Mouse (Mus musculus): ENCODE results near the gene Met. TPM values are rescaled to one million over a fixed set of nuclear protein-coding genes. Genes with fewer than 3 reads are reported as not detected.

The Met gene
- total and polyA plus RNA-seq, 3 experiments: 0.76 to 1.4 (median 1.3) TPM

DNA sequence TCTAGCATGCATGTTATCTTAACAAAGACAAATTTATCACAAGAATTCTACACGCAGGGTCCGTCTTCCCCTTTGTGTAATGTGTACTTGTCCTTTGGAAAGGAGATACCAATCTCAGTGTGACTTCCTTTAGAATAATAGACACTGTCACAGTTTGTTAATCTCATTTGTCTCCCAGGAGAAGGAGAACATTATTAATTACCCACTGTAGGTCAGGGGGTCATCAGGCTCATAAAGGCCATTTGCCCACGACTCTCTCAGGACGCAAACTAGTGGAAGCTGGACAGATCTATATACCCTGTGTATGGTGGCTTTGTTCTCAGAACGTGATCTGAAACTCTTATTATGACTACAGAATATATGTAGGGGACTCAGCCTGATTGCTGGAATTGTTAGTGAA, 12.3 kb upstream of the Met start:
- H3K27ac ChIP-seq: no peak overlapping the region
- no peaks in the 10 kb centered on the region for H3K4me1 ChIP-seq (ENCODE audit: control insufficient read depth, insufficient read depth, low read length)
- 49% methylated on average over 5 of the region's 5 CpGs for WGBS
- intact Hi-C loops (cut with DNase I): no loop called here
- H3K79me2 ChIP-seq (replicated peaks; ENCODE audit: control insufficient read depth, insufficient read depth, low read length): no peaks in the 10 kb centered on the region
- H3K9ac ChIP-seq (ENCODE audit: low read depth, low read length): no peak overlapping the region
- TF ChIP-seq POLR2A (IDR thresholded peaks at IDR 0.05; ENCODE audit: insufficient read depth, low read depth, low read length): no peak
- TF ChIP-seq CTCF (IDR thresholded peaks at IDR 0.05): no peak
- TF ChIP-seq EP300 (IDR thresholded peaks at IDR 0.05; ENCODE audit: insufficient read depth, low read depth, low read length): no peak
- DNase-seq: no peak
- H3K27me3 ChIP-seq (ENCODE audit: control insufficient read depth, insufficient read depth, low read length): no peaks in the 10 kb centered on the region
- H3K4me3 ChIP-seq: no peak overlapping the region
- H3K36me3 ChIP-seq (ENCODE audit: control insufficient read depth, insufficient read depth, low read length): no peaks in the 10 kb centered on the region

- intact Hi-C loops (cut with DNase I): no loop called here
- WGBS: 94% methylated on average over 1 of the region's 1 CpGs
Observed at GRCm38 (mm10) chr6:17455116-17455515, 8.5 kb upstream of the Met start.

DNA sequence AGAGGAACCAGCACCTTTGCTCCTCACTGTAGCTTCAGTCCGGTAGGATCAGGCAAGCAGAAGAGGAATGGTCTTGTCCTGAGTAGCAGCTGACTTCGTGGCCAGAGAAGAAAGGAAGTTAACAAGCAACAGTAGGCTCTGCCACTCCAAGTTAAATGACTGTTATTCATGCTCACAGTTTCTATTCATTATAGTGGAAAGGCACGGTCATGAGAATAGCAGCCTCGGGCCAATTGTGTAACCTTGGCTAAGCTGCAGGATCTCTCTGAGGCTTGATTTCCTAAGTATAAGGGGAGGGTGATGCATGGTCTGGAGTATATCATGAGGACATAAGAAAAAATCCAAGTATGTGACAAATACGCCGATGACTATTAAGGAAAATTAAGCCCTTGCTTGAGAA, 4.0 kb upstream of the Met start:
- no peak overlapping the region for H3K27ac ChIP-seq
- intact Hi-C loops (cut with DNase I): no loop called here
- H3K27me3 ChIP-seq (ENCODE audit: control insufficient read depth, insufficient read depth, low read length): no peaks in the 10 kb centered on the region
- no peaks in the 10 kb centered on the region for H3K4me1 ChIP-seq (ENCODE audit: control insufficient read depth, insufficient read depth, low read length)
- TF ChIP-seq CTCF (IDR thresholded peaks at IDR 0.05) (no peak), POLR2A (IDR thresholded peaks at IDR 0.05; ENCODE audit: insufficient read depth, low read depth, low read length) (no peak), EP300 (IDR thresholded peaks at IDR 0.05; ENCODE audit: insufficient read depth, low read depth, low read length) (no peak)
- H3K36me3 ChIP-seq (ENCODE audit: control insufficient read depth, insufficient read depth, low read length): no peaks in the 10 kb centered on the region
- H3K4me3 ChIP-seq: no peak overlapping the region
- H3K9ac ChIP-seq (ENCODE audit: low read depth, low read length): no peak overlapping the region
- DNase-seq: no peak
- H3K79me2 ChIP-seq (replicated peaks; ENCODE audit: control insufficient read depth, insufficient read depth, low read length): no peaks in the 10 kb centered on the region
- 74% methylated on average over 6 of the region's 6 CpGs for WGBS

More at GRCm38 (mm10) chr6:17455116-17455515, 8.5 kb upstream of the Met start:
- no peak for TF ChIP-seq POLR2A (IDR thresholded peaks at IDR 0.05; ENCODE audit: insufficient read depth, low read depth, low read length)
- TF ChIP-seq EP300 (IDR thresholded peaks at IDR 0.05; ENCODE audit: insufficient read depth, low read depth, low read length): no peak
- TF ChIP-seq CTCF (IDR thresholded peaks at IDR 0.05): no peak
- Histone ChIP-seq H3K9ac (ENCODE audit: low read depth, low read length) (no peak overlapping the region), H3K4me3 (no peak overlapping the region), H3K79me2 (replicated peaks; ENCODE audit: control insufficient read depth, insufficient read depth, low read length) (no peaks in the 10 kb centered on the region), H3K36me3 (ENCODE audit: control insufficient read depth, insufficient read depth, low read length) (no peaks in the 10 kb centered on the region), H3K4me1 (ENCODE audit: control insufficient read depth, insufficient read depth, low read length) (no peaks in the 10 kb centered on the region), H3K27ac (no peak overlapping the region), H3K27me3 (ENCODE audit: control insufficient read depth, insufficient read depth, low read length) (no peaks in the 10 kb centered on the region)
- DNase-seq: no peak

GRCm38 (mm10) chr6:17461435-17461834, 2.2 kb upstream of the Met start:
- TF ChIP-seq POLR2A (IDR thresholded peaks at IDR 0.05; ENCODE audit: insufficient read depth, low read depth, low read length) (no peak), EP300 (IDR thresholded peaks at IDR 0.05; ENCODE audit: insufficient read depth, low read depth, low read length) (no peak)
- no peaks in the 10 kb centered on the region for H3K36me3 ChIP-seq (ENCODE audit: control insufficient read depth, insufficient read depth, low read length)
- no peaks in the 10 kb centered on the region for H3K27me3 ChIP-seq (ENCODE audit: control insufficient read depth, insufficient read depth, low read length)
- intact Hi-C loops (cut with DNase I): loop anchor here (10.0 kb wide), 1 partner anchor 357 kb away; no protein-coding TSS in a partner anchor
- H3K4me3 ChIP-seq: no peak overlapping the region
- H3K79me2 ChIP-seq (replicated peaks; ENCODE audit: control insufficient read depth, insufficient read depth, low read length): no peaks in the 10 kb centered on the region
- H3K27ac ChIP-seq: no peak overlapping the region
- H3K4me1 ChIP-seq (ENCODE audit: control insufficient read depth, insufficient read depth, low read length): no peaks in the 10 kb centered on the region
- DNase-seq: no peak
- H3K9ac ChIP-seq (ENCODE audit: low read depth, low read length): no peak overlapping the region
- 78% methylated on average over 7 of the region's 7 CpGs for WGBS

GRCm38 (mm10) chr6:17464281-17465025, 853 bp downstream of the Met start:
- no peak for DNase-seq
- TF ChIP-seq EP300 (IDR thresholded peaks at IDR 0.05; ENCODE audit: insufficient read depth, low read depth, low read length): no peak
- no peak for TF ChIP-seq CTCF (IDR thresholded peaks at IDR 0.05)
- no peak for TF ChIP-seq POLR2A (IDR thresholded peaks at IDR 0.05; ENCODE audit: insufficient read depth, low read depth, low read length)
- no peak overlapping the region for H3K27ac ChIP-seq
- H3K36me3 ChIP-seq (ENCODE audit: control insufficient read depth, insufficient read depth, low read length): no peaks in the 10 kb centered on the region
- no peaks in the 10 kb centered on the region for H3K4me1 ChIP-seq (ENCODE audit: control insufficient read depth, insufficient read depth, low read length)
- 20% methylated on average over 15 of the region's 15 CpGs for WGBS
- peak overlapping the region; percentile 56 for H3K4me3 ChIP-seq
- intact Hi-C loops (cut with DNase I): loop anchor here (10.0 kb wide), 1 partner anchor 360 kb away; no protein-coding TSS in a partner anchor
- no peaks in the 10 kb centered on the region for H3K27me3 ChIP-seq (ENCODE audit: control insufficient read depth, insufficient read depth, low read length)
- no peak overlapping the region; the same call in 1 of the 2 replicates for H3K9ac ChIP-seq (ENCODE audit: low read depth, low read length)
- no peaks in the 10 kb centered on the region for H3K79me2 ChIP-seq (replicated peaks; ENCODE audit: control insufficient read depth, insufficient read depth, low read length)

- no peak for DNase-seq
- intact Hi-C loops (cut with DNase I): loop anchor here (10.0 kb wide), 1 partner anchor 362 kb away; no protein-coding TSS in a partner anchor
- H3K27ac ChIP-seq: no peak overlapping the region
- H3K36me3 ChIP-seq (ENCODE audit: control insufficient read depth, insufficient read depth, low read length): no peaks in the 10 kb centered on the region
- no peaks in the 10 kb centered on the region for H3K27me3 ChIP-seq (ENCODE audit: control insufficient read depth, insufficient read depth, low read length)
- no peak overlapping the region for H3K4me3 ChIP-seq
- no peaks in the 10 kb centered on the region for H3K4me1 ChIP-seq (ENCODE audit: control insufficient read depth, insufficient read depth, low read length)
- no peak overlapping the region for H3K9ac ChIP-seq (ENCODE audit: low read depth, low read length)
- WGBS: 62% methylated on average over 3 of the region's 3 CpGs
- TF ChIP-seq POLR2A (IDR thresholded peaks at IDR 0.05; ENCODE audit: insufficient read depth, low read depth, low read length) (no peak), CTCF (IDR thresholded peaks at IDR 0.05) (no peak)
- H3K79me2 ChIP-seq (replicated peaks; ENCODE audit: control insufficient read depth, insufficient read depth, low read length): no peaks in the 10 kb centered on the region
Observed at GRCm38 (mm10) chr6:17466526-17466925, 2.9 kb downstream of the Met start.

Data from heart, adult 2 months (tissue).